Mouse (Mus musculus): ENCODE results near the gene Slc2a6. TPM values are rescaled to one million over a fixed set of nuclear protein-coding genes. Genes with fewer than 3 reads are reported as not detected.

Gene Slc2a6
- 10 to 100 TPM; 44.8 to 49.1 TPM for total RNA-seq (2021)
- long read RNA-seq, experiment 1, transcript Slc2a6-201 (10 exons, 2,138 nt): major isoform, 54 of 66 reads
- long read RNA-seq, experiment 1, partial matches to known transcripts: 4 of 66 reads
- long read RNA-seq, experiment 1, other reads (novel, unspliced or antisense): 8 of 66 reads
- long read RNA-seq, experiment 2, transcript Slc2a6-201 (10 exons, 2,138 nt): major isoform, 46 of 80 reads
- long read RNA-seq, experiment 2, partial matches to known transcripts: 18 of 80 reads
- long read RNA-seq, experiment 2, other reads (novel, unspliced or antisense): 16 of 80 reads

DNA sequence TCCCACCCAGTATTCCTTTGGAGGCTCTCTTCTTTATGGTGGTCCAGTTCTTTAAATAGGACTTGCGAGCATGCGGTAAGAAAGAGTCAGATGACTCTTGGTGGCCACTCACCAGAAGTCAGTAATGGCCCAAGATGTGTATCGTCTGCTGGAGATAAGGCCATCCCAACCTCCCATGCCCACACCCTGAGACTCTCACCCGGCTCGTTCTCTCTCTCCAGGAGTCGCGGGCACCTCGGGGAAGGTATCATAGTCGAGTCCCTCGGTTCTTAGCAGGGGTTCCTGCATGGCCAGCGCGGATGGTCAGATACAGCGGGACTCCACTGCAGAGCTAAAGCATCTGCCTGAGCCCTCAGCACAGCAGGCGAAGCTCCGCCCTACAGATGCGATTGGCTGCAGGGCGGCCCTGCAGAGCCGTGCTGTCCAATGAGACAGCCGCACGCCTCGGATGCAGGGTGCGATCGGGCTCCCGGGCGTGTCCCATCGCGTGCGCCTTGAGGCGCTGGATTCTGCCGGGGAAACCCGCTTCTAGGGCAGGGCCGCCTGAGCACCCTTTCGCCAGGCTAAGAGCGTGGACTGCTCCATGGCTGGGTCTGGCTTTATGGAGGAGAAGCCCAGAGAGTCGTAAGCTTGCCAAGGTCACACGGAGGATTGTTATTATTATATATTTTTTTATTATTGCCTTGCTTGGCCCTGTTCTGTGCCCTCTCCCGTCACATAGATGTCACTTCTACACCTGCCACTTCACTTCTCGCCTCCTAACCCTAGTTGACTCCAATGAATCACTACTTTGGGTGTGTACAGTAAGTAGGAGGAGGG, at the start of gene Slc2a6:
Gene Slc2a6 (minus strand): TSS at position 381 of the 819 bp plus-strand sequence.
- intact Hi-C loops (cut with DNase I): loop anchor here (10.0 kb wide), 1 partner anchor 113 kb away; the partner anchor contains the start of genes Med22, Rpl7a, Surf1 and Surf2
- DNase-seq (ENCODE audit: low spot score in 2 of 2): peak; percentile 94

DNA sequence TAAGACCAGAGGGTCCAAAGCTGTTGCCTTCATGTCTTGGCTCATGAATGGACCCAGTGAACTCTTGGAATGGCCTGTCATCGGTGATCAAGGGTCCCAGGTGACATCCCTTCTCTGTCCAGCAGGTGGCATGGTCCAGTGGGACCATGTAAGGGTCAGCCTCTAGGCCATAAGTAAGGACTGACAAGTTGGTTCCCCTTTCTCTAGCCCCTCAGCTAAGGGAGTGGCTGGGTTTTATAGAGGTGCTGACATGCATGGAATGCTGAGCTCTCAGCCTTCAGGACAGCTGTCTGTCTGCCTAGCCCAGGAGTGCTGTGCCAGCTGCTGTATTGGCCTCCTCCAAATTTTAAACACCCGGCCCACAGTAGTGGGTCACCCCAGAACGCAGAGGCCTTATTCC, 47.7 kb upstream of the Slc2a6 start:
- DNase-seq (ENCODE audit: low spot score in 2 of 2): no peak
- intact Hi-C loops (cut with DNase I): no loop called here

DNA sequence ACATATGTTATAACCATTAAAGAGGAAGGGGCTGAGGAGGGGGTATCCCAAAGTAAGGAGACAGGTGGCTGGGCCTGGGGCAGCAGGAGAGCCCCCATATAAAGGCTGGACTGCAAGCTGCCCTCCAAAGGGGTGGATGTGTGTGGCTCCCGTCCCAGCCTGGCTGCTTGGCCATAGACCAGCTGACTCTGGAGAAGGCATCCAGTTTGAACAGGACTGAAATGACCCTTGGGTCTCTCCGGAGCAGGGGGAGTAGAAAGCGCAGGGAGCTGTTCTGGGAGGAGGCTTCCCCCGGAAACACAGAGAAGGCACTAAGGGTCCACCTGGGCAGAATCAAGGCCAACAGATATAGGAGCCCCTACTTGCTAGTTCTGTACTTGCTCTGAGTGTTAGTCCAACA, 47.0 kb upstream of the Slc2a6 start:
- DNase-seq (ENCODE audit: low spot score in 2 of 2): no peak
- intact Hi-C loops (cut with DNase I): no loop called here

DNA sequence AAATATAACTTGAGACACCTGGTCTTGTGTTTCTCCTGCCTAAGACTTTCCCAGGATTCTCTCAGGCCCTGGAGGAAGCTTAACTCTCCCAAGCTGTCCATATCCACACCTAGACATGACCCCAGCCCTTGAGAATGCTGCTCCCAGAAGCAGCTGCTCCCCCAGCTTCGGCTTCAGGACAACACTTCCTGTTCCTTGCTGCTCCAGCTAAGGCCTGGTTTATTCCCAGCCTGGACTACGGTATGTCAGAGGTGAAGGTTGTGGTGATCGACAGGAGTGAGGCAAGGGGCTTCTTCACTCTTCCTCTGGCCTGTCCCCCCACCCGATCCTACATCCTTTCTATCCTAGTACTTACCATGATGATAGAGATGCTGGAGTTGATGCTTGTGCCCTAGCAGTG, 45.6 kb upstream of the Slc2a6 start:
- no peak for DNase-seq (ENCODE audit: low spot score in 2 of 2)
- intact Hi-C loops (cut with DNase I): no loop called here

DNA sequence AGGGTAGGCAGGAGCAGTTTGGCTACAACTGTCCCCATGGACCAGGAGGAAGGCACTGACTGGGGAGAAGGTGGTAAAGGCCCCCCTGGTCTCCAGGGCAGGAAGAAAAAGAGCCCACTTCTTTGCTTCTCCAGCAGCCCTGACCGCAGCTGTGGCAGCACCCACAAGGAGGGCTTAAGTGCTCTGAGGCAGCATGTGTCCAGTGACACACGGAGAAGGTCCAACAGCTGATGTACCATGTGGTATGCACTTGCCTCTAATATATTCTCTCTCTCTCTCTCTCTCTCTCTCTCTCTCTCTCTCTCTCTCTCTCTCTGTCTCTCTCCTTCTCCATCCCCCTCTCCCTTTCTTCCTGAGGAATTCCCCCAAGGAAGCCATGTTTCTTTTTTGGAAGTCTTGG, 44.2 kb upstream of the Slc2a6 start, which contains the start of gene Mymk:
Gene Mymk (minus strand): TSS at position 202 of the 400 bp plus-strand sequence.
- no peak for DNase-seq (ENCODE audit: low spot score in 2 of 2)
- intact Hi-C loops (cut with DNase I): no loop called here

DNA sequence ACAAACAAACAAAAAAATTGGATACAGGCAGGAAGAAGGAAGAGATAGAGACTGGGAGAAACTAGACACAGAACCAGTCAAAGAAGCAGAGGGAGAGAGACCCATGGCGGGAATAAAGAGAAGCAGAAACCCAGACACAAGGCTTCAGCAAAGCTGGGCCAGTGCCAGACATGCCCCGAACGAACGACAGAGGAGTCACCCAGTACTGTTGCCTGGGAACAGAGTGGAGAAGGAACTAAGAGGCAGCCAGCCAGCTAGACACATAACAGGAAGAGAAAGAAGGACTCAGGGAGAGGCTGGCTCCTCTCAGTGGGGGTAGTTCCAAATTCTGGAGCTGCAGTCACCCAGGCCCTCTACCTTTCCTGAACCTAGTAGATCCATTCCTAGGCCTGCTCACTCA, 43.3 kb upstream of the Slc2a6 start:
- intact Hi-C loops (cut with DNase I): no loop called here
- peak; percentile 92 to 97 for DNase-seq (ENCODE audit: low spot score in 2 of 2)

DNA sequence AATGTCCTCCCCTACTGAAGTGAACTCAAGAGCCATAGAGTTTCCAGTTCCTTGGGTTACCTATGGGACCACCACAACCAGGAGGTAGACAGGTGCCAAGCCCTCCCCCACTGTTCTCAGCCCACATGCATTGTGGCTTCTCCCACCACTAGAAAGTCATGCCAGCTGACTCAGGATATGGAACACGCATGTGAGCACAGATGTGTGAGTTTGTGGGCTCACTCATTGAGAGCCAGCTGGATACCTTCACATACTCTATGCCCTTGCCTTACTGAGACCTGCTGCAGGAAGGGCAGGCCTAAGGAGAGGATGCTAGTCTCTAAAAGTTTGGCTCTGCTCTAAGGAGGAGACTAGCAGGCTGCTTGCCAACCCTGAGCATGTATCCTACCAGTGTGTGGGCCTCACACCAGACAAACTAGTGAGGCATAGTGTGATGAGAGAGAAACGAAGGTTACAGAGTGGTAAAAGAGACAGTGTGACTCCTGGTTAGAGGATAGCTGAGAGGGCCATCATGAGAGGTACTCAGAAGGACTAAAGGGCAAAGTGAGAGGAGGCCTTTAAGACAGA, 42.5 kb upstream of the Slc2a6 start:
- DNase-seq (ENCODE audit: low spot score in 2 of 2): no peak

DNA sequence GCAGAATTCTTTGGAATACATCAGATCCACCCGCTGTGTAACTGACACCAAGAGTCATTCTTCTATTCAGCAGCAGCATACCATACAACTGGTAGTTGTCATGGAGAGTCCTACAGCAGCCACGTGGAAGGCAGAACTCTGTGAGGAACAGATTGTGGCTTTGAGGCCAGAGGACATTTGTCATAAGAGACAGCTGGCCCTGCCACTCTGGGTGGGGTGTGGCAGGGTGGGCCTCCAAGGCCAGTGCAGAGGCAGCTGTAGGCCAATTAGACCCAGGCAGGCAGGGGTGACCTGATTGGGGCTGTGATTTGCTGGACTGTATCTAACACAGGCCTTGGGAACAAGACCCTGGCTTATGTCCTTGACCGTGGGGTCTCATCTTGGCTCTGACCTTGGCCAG, 41.8 kb upstream of the Slc2a6 start:
- intact Hi-C loops (cut with DNase I): no loop called here
- no peak for DNase-seq (ENCODE audit: low spot score in 2 of 2)

More for the DNA sequence above, 42.5 kb upstream of the Slc2a6 start:
- intact Hi-C loops (cut with DNase I): no loop called here

DNA sequence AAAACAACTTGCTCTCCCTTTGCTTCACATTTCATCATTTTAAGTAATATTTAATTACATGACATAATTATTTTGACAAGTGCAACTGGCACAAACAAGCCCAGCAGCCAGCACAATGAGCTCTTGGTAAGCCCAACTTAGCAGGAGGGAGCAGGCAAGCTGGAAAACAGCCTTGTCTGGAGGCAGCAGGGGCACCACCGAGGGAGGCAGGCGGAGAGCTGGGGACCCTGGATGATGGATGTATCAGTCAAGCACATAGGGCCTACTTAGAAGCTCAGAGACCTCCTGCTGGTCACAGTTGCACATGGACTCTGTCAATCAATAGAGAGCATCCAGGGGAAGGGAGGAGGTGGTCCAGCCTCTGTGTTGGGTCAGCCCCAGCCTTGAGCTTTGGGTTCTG, 40.2 kb upstream of the Slc2a6 start:
- no peak for DNase-seq (ENCODE audit: low spot score in 2 of 2)
- intact Hi-C loops (cut with DNase I): no loop called here

DNA sequence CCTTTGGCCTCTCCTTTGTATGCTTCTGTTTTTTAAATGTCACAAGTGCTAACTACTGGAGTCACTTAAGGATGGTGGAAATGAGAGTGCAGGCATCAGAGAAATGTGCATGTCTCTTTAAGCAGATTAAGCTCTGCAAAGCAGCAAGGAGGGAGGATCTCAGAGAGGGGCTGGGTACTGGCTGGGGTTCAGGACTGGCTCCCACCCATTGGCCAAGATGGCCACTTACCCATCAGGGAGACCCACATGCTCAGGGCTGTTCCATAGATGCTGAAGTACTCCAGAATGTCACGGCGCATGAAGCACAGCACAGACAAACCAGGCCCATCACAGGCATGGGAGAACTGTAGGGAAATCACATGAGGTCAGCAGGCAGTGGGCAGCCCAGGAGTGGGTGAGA, 39.3 kb upstream of the Slc2a6 start:
- no peak for DNase-seq (ENCODE audit: low spot score in 2 of 2)
- intact Hi-C loops (cut with DNase I): no loop called here

DNA sequence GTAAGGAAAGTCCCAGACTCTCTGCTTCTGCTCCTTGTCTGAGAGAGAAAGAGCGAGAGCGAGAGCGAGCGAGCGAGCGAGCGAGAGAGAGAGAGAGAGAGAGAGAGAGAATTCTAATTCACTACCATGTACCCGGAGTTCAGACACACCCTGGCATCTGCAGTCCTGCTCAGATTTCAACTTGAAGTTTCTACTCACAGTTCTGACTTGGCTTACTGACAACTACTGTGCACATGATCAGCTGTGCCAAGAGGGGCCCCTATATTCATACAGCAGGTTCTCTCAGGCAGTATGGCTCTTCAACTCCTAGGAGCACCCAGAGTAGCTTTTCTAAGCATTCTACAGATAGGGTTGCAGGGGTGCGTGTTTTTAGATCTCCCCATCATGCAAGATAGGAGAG, 31.4 kb upstream of the Slc2a6 start:
- DNase-seq (ENCODE audit: low spot score in 2 of 2): no peak
- intact Hi-C loops (cut with DNase I): no loop called here

DNA sequence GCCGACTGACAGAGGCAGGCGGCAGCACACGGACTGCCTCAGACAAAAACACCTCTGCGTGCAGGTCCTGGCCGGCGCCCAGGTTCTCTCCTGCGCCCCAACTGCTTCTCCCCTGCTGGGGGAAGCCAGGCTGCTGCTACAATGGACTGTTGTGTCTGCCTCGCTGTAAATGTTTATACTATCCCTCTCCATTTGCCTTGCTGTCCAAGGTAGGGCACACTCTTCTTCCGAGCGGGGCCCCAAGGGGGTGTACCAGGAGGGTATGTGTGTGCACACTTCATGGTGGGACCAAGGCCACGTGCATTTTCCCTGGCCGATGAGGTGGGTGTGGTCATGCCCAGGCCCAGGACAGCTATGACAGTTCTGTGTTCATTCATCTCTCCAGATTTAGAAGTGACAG, 31.0 kb upstream of the Slc2a6 start:
- DNase-seq (ENCODE audit: low spot score in 2 of 2): no peak
- intact Hi-C loops (cut with DNase I): no loop called here

DNA sequence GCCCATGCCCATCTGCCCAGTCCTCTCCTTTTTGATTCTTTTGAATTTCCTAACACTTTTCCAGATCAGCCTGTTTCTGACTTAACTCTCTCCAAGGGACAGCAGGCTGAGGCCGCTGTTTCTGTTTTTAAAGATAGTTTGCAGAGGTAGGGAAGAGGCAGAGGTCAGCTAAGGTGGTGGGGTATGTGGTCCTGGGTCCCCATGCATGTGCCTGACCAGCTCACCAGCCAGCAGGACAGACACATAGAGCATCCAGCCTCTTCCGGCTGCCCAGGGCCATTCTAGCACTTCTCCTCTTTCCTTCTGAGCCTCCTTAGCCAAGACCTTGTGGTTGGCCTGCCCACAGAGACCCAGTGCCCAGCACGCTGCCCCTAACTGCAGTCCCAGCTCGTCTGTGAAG, 30.5 kb upstream of the Slc2a6 start:
- no peak for DNase-seq (ENCODE audit: low spot score in 2 of 2)
- intact Hi-C loops (cut with DNase I): no loop called here

DNA sequence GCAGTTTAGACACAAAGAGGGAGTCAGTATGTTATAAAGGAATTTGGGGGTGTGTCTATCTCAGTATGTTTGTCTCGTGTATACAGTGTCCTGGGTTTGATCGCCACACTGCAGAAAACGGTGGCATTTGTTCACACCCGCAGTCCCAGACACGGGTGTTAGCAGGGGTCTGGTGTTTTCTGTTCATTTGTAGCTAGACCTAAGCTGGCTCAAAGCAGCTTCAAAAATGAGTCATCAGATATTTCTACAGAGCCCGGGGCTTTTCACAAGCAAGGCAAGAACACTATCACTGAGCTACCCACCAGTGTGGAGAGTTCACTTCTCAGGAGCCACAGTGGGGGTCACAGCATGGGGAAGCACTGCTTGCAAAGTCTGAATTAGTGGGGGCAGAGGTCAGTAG, 21.6 kb upstream of the Slc2a6 start:
- DNase-seq (ENCODE audit: low spot score in 2 of 2): no peak
- intact Hi-C loops (cut with DNase I): no loop called here

DNA sequence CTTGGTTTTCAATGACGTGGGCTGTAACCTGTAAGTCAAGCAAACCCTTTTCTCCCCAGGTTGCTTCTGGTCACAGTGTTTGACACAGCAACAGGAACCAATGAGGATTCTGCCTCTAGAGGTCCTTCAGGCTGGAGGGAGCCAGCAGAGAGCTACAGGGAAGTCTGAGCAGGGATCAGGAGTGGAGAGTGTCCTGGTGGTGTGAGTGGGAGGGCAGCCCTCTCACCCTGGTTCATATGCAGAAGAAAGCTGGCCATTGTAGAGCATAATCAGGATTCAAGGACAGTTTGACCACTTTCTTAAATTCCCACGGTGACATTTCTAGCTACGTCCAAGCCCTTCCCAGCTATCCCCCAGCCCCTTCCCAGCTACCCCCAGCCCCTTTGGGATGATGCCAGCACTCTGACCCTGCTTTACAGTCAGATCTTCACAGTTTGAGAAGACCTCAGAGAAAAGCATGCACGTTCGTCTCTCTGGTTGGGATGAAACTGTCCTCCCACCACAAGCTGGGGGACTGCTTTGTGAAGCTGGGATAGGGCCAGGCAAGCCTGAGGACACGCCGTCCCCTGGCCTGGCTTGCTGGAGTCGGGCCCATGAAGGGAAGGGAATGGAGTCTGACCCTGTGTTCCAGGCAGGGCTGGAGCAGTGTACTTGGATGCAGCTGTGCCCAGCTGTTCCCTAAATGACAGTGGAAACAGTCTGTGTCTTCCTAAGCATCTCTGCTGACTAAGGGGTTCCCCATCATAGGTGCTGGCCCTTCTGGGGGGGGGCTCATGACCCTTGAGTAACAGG, 18.4 kb upstream of the Slc2a6 start:
- intact Hi-C loops (cut with DNase I): no loop called here

DNA sequence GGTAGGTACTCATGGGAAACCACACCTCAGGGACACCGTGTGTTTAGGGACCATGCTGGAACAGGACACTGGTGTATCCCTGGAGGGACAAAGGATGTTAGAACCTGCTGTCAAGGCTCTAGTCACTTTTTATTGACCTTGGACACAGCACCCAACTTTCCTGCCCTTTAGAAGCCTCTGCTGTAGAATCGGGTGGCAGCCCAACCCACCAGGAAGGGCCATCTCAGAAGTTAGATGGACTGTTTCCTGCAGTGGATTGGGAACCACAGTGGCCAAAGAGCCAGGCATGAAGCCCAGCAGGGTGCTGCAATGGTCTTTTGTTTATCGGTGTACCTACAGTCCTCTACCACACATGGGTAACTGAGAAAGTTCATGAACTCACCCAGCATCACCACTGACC, 16.8 kb upstream of the Slc2a6 start:
- intact Hi-C loops (cut with DNase I): loop anchor here (5.0 kb wide), 1 partner anchor 78 kb away; no protein-coding TSS in a partner anchor
- no peak for DNase-seq (ENCODE audit: low spot score in 2 of 2)

More for the DNA sequence above, 18.4 kb upstream of the Slc2a6 start:
- DNase-seq (ENCODE audit: low spot score in 2 of 2): no peak

DNA sequence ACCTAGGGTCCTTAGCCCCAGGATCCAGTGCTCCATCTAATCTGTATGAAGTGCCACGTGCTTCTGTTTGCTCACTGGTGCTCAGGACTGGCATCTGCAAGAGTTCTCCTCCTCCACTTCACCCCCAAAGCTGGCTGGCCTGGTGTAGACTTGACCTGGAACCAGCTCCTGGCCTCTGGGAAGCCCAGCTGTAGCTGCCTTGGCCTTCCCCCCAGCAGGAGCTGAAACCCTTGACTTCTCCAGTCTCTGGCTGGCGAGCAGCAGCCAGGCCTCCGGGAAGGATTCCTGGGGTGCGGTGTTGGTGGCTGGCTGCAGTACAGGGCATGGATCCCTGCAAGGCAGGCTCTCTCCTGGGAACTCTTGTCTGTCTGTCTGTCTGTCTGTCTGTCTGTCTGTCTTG, 16.4 kb upstream of the Slc2a6 start:
- no peak for DNase-seq (ENCODE audit: low spot score in 2 of 2)
- intact Hi-C loops (cut with DNase I): loop anchor here (5.0 kb wide), 1 partner anchor 78 kb away; no protein-coding TSS in a partner anchor

DNA sequence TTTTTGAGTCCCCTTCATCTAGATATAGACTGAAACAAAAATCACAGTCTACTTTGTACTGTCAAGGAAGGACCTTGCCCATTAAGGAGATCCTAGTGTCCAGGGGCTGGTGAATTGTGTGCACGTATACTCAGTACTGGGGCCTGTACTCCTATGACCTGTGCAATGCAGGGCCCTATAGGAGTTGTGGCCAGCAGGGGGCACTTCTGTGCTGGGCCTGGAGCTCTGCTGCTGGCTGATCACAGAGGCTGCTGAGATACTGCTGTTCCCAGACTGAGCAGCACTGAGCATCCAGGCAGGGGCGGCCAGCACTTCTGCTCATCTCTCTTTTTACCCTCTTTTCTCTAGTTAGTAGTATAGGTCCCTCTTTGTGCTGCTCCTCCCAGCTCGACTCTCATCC, 15.7 kb upstream of the Slc2a6 start:
- intact Hi-C loops (cut with DNase I): loop anchor here (1.0 to 5.0 kb wide), 2 partner anchors 79 to 192 kb away; no protein-coding TSS in a partner anchor
- peak; percentile 93 to 95 for DNase-seq (ENCODE audit: low spot score in 2 of 2)

DNA sequence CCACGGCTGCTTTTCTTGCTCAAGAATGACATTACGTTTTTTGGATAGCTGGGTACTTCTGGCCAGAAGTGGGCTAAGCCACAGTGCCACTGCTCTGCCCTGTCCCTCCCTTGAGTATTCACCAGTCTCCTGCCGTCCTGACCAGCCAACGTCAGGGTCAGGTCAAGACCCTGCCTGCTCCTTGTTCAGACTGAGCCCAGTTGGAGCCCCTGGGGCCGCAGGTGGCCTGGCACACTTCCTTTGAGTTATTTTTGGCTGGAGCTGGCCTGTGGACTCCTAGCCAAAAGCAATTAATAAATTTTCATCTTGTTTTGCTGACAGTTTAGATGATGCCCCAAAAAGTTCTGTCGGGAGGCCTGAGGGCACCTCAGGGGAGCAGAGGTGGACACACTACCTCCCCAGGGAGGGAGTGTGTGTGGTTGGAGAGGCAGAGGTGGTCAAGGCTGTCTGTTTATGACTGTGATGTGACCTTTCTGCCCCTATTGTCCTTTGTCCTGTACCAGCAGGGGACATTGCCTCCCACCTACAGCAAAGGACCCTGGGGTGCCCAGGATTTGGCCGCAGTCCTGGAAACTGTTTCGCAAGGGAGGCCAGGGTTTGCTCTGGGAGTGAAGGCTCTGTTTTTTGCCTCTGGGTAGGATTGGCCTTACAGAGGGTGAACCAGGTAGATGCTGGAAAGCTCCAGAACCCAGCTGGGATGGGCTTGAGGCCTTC, 14.5 kb upstream of the Slc2a6 start:
- DNase-seq (ENCODE audit: low spot score in 2 of 2): no peak
- intact Hi-C loops (cut with DNase I): loop anchor here (5.0 kb wide), 1 partner anchor 80 kb away; no protein-coding TSS in a partner anchor
